22 mouse cellular contexts compared by ENCODE assay signal in genomic region chr5:131703729-131704128, GRCm38 (mm10).
DNase-seq lines count a peak whose midpoint lies in the region; TF ChIP-seq lines count a peak whose summit lies in the region.
"Had no signal": no experiment of that assay in that cellular context is flagged by ENCODE, and none has a peak within 500 bp of the region (broad histone marks: within the 10 kb centered on the region; RNA-seq: fewer than 3 reads in every experiment).

No protein-coding gene starts in this region.

- 35% methylated on average over 6 of the region's 6 CpGs for WGBS in cerebellum, adult 2 months

- TF ChIP-seq POLR2A in cerebellum, adult 2 months (IDR thresholded peaks at IDR 0.05; ENCODE audit: borderline replicate concordance, insufficient read depth, low read length) = no peak

- DNase-seq in left cerebral cortex, postnatal 4 days = peak; percentile 68
- DNase-seq in left cerebral cortex, postnatal 14 days (ENCODE audit: low spot score in 2 of 2) = no peak
- peak; percentile 33 to 39 for DNase-seq in cerebellum, adult 2 months
- DNase-seq in cerebellum, postnatal 14 days = peak; percentile 48 to 51
- DNase-seq in embryo, embryonic 9.5 days (ENCODE audit: extremely low spot score) = peak; percentile 25
- DNase-seq in kidney, postnatal 25 days = no peak
- no peak for DNase-seq in heart, postnatal 25 days (ENCODE audit: low spot score)
- no peak for DNase-seq in right cerebral cortex, postnatal 36 days (ENCODE audit: low spot score in 2 of 2)
- DNase-seq: adrenal gland, adult 2 months; gastrocnemius, adult 2 months; heart, postnatal 4 days; layer of hippocampus, adult 9-11 months; liver; thymus, adult 2 months; thymus, postnatal 4 days had no signal

- H3K4me1 ChIP-seq in cerebellum, adult 2 months (ENCODE audit: control insufficient read depth, insufficient read depth, low read length) = peaks cover 11% of the 10 kb centered on the region
- H3K4me1 ChIP-seq: heart, embryonic 15.5 days; midbrain, embryonic 12.5 days had no signal

- no peaks in the 10 kb centered on the region for H3K27me3 ChIP-seq in cerebellum, adult 2 months (ENCODE audit: control insufficient read depth, insufficient read depth, low read length)
- H3K27me3 ChIP-seq: CH12.LX; embryonic facial prominence, embryonic 12.5 days; heart, embryonic 15.5 days; midbrain, embryonic 12.5 days; neural tube, embryonic 12.5 days had no signal

- intact Hi-C loops in left cerebral cortex, postnatal 4 days (cut with DNase I) = no loop called here
- intact Hi-C loops in left cerebral cortex, postnatal 14 days (cut with DNase I) = no loop called here
- intact Hi-C loops in heart, postnatal 25 days (cut with DNase I) = no loop called here

- H3K27ac ChIP-seq in cerebellum, adult 2 months (ENCODE audit: insufficient read depth, low read length) = no peak overlapping the region
- H3K27ac ChIP-seq: embryonic facial prominence, embryonic 12.5 days; gastrocnemius, adult 2 months; heart, embryonic 15.5 days; limb, embryonic 10.5 days; midbrain, embryonic 12.5 days; neural tube, embryonic 12.5 days; stomach, postnatal 0 days had no signal

- no peak overlapping the region for H3K4me3 ChIP-seq in cerebellum, adult 2 months (replicated peaks; ENCODE audit: insufficient read depth, low read depth, low read length)
- H3K4me3 ChIP-seq: embryonic facial prominence, embryonic 12.5 days; gastrocnemius, adult 2 months; heart, embryonic 15.5 days; limb, embryonic 10.5 days; midbrain, embryonic 12.5 days; neural tube, embryonic 12.5 days had no signal

- TF ChIP-seq CTCF in cerebellum, adult 2 months (IDR thresholded peaks at IDR 0.05; ENCODE audit: borderline replicate concordance, insufficient read depth, low read depth, low read length) = no peak

Comparison
In these comparisons a context has a peak if more than half of its experiments do, and no peak if none do; other contexts are left out.
1. DNase-seq: peak in left cerebral cortex, postnatal 4 days (single experiment), cerebellum, adult 2 months (2 of 2), cerebellum, postnatal 14 days (2 of 2) and embryo, embryonic 9.5 days (single experiment); none in left cerebral cortex, postnatal 14 days (0 of 2), kidney, postnatal 25 days (0 of 2), heart, postnatal 25 days (single experiment) and right cerebral cortex, postnatal 36 days (0 of 2).